Mouse (Mus musculus) lung, adult 2 months (tissue): ENCODE data around the gene Cpsf4.
"Not testable (repeated sequence)": the region's sequence is repeated elsewhere in the genome, so short reads cannot be mapped to it uniquely, and the experiment has no call there.

Experiments
- CTCF ChIP-seq: fragments of 200-500 bp; IDR thresholded peaks from 2 replicates; pipeline ENCODE4 v1.5.1; 2011; ENCODE audit warnings: mild to moderate bottlenecking, low read length, control low read depth; ENCODE audit not compliant: insufficient read depth
- POLR2A ChIP-seq: fragments of 200-500 bp; IDR thresholded peaks from 2 replicates; pipeline ENCODE4 v1.6.1; 2011; ENCODE audit warnings: low read depth, mild to moderate bottlenecking, control low read depth, low read length, borderline replicate concordance; ENCODE audit errors: extremely low read depth

DNA sequence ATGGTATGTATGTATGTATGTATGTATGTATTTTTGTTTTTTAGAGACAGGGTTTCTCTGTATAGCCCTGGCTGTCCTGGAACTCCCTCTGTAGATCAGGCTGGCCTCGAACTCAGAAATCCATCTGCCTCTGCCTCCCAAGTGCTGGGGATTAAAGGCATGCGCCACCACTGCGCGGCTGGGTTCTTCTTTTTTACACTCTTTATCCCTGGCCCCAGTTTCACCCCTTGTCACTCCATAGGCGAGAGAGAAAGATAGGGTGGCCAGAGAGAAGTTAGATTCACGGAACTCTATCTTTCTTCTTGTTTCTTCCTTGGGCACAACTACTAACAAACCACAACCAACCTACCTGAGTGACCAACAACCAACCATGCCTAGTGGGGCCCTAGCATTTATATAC is 62.3 kb downstream of the Cpsf4 start:
- TF ChIP-seq POLR2A, CTCF: not testable (repeated sequence)
